Mouse (Mus musculus) testis, adult 2 months (tissue): ENCODE results near the gene Ndel1. TPM values are rescaled to one million over a fixed set of nuclear protein-coding genes. Genes with fewer than 3 reads are reported as not detected.

Experiments
- H3K27ac ChIP-seq: fragments of 200-500 bp; 2 replicates; pipeline ENCODE4 v1.5.1; 2012; ENCODE audit warnings: low read depth, low read length; ENCODE audit not compliant: control insufficient read depth, insufficient read depth
- H3K27me3 ChIP-seq: fragments of 200-500 bp; 2 replicates; pipeline ENCODE4 v1.6.1; 2012; ENCODE audit warnings: mild to moderate bottlenecking, low read length, moderate library complexity; ENCODE audit not compliant: control insufficient read depth, insufficient read depth
- H3K36me3 ChIP-seq: fragments of 200-500 bp; 2 replicates; pipeline ENCODE4 v1.6.1; 2012; ENCODE audit warnings: mild to moderate bottlenecking, low read length; ENCODE audit not compliant: control insufficient read depth, insufficient read depth
- H3K4me1 ChIP-seq: fragments of 200-500 bp; 2 replicates; pipeline ENCODE4 v1.6.1; 2012; ENCODE audit warnings: low read length; ENCODE audit not compliant: control insufficient read depth, insufficient read depth
- H3K4me3 ChIP-seq: fragments of 200-500 bp; 2 replicates; pipeline ENCODE4 v1.5.1; 2012; ENCODE audit warnings: low read depth, mild to moderate bottlenecking, low read length, moderate library complexity, mixed read lengths; ENCODE audit not compliant: control insufficient read depth
- CTCF ChIP-seq: fragments of 200-500 bp; IDR thresholded peaks from 2 replicates; pipeline ENCODE4 v1.5.1; 2012; ENCODE audit warnings: low read depth, mild to moderate bottlenecking, inconsistent platforms, low read length, moderate library complexity; ENCODE audit not compliant: control insufficient read depth, insufficient read depth, insufficient replicate concordance
- POLR2A ChIP-seq: fragments of 200-500 bp; IDR thresholded peaks from 2 replicates; pipeline ENCODE4 v1.6.1; 2012; ENCODE audit warnings: low read depth, mild to moderate bottlenecking, inconsistent platforms, low read length, moderate library complexity; ENCODE audit not compliant: control insufficient read depth
- polyA plus RNA-seq: library from polyadenylated mRNA; depleted of rRNA; stranded (reverse); fragments of >200 nt; gene quantifications from 2 replicates; pipeline ENCODE4 v1.2.3, GENCODE M21; 2012; rRNA removed

Ndel1 gene
- polyA plus RNA-seq, result 73.8 and 80.3 TPM in 2 replicates

GRCm38 (mm10) chr11:68871748-68872147, at the start of gene Ndel1:
TSS of gene Ndel1 (minus strand) at chr11:68871858.
- TF ChIP-seq CTCF, result no peak
- no peak for TF ChIP-seq POLR2A
- H3K36me3 ChIP-seq, result no peaks in the 10 kb centered on the region
- H3K4me1 ChIP-seq, result no peaks in the 10 kb centered on the region
- H3K27me3 ChIP-seq, result no peaks in the 10 kb centered on the region
- H3K27ac ChIP-seq, result no peak within 1 kb of the TSS
- no peak within 1 kb of the TSS for H3K4me3 ChIP-seq

DNA sequence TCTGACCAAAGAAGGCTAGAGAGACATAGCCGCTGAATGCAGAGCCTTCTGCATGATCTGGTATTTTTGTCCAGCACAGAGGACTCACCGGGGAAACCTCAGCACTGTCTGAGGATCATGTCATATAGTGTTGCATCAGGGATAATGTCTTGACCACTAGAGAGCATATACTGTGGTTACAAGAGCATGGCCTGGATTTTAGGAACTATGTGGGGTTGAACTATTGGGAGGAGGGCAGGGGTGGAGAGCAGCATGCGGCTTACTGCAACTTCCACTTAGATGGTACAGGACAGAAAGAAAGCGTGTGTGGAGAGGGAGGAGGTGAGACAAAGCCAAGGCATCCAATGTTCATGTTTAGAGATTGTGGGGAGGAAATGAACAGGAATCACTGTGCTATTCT, 42.9 kb upstream of the Ndel1 start:
- Histone ChIP-seq H3K4me1 (no peaks in the 10 kb centered on the region), H3K4me3 (no peak overlapping the region), H3K27ac (no peak overlapping the region), H3K36me3 (no peaks in the 10 kb centered on the region), H3K27me3 (no peaks in the 10 kb centered on the region)
- no peak for TF ChIP-seq CTCF
- no peak for TF ChIP-seq POLR2A

DNA sequence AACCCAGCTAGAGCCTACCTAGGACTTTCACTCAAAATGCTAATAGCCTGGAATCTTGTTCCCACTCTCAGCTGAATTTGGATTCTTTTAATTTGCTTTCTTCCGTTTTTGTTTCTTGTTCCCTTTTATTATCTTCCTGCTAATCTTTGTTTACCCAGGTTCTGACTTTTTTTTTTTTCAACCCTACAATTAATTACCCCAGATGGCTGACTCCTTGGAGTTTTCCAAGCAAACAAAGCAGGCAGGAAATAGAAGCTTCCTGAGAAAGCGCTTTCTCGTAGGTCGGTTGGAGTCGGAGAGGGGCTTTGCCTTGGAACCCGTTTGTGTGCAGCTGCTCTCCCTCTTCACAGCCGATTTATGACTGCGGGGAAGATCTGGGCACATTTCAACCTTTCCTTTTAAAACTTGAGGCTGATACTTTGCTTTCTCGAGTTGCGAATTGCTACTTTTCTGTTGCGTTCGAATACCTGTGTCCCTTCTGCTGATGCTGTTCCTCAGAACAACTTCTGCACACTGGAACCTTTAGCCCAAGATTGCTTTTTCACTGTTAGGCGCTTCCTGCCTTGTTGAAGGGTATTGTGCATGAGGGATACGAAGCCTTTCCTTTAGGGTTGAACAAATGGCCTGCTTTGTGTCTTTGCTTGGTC, 40.0 kb upstream of the Ndel1 start:
- TF ChIP-seq CTCF, result no peak
- no peak for TF ChIP-seq POLR2A
- H3K27me3 ChIP-seq, result no peaks in the 10 kb centered on the region
- H3K4me3 ChIP-seq, result no peak overlapping the region
- no peak overlapping the region for H3K27ac ChIP-seq
- no peaks in the 10 kb centered on the region for H3K36me3 ChIP-seq
- H3K4me1 ChIP-seq, result no peaks in the 10 kb centered on the region

GRCm38 (mm10) chr11:68908846-68909503, 37.3 kb upstream of the Ndel1 start:
- Histone ChIP-seq H3K27me3 (no peaks in the 10 kb centered on the region), H3K27ac (no peak overlapping the region), H3K4me1 (no peaks in the 10 kb centered on the region), H3K36me3 (no peaks in the 10 kb centered on the region; the same call in 1 of the 2 replicates), H3K4me3 (no peak overlapping the region)
- TF ChIP-seq CTCF (no peak), POLR2A (no peak)

DNA sequence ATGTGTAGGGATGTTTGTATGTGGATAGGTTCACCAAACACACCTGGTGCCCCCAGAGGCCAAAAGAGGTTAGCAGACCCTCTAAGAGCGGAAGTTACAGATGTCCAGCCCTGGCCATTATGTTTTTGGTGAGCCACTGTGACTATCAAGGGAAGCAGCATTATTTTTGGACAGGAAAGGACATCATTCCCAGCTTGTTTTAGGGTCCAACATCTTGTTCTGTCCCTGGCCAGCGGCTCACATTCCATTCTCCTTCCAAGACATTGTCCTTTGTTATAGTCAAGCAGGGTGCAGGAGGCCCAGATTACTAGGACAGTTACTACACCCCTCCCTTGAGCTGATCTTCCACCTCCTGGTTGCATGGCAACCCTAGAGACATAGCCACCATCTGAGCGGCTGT, 35.6 kb upstream of the Ndel1 start:
- no peak overlapping the region for H3K27ac ChIP-seq
- TF ChIP-seq POLR2A, result no peak
- no peak for TF ChIP-seq CTCF
- peaks cover 5% of the 10 kb centered on the region for H3K36me3 ChIP-seq
- H3K4me3 ChIP-seq, result no peak overlapping the region; the same call in 1 of the 2 replicates
- H3K27me3 ChIP-seq, result no peaks in the 10 kb centered on the region
- peaks cover 2% of the 10 kb centered on the region; the same call in 1 of the 2 replicates for H3K4me1 ChIP-seq

DNA sequence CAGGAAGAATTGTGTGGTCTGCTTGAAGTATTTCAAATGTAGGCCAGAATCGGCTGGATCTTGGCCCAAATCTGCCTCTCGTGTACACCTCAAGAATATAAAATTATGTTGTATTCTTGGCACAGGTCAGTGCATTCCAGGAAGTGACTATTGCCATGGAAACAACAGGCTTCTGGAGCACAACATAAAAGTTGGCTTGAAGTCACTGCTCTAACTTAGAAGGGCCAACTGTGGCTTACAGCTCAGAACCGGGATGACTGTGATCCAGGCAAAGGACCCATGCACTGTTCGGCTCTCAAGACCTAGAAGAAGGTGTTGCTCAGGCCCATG, 34.8 kb upstream of the Ndel1 start:
- TF ChIP-seq CTCF (no peak), POLR2A (no peak)
- Histone ChIP-seq H3K4me3 (0 out of 2 replicates have a peak overlapping the region, but pooled peaks have one; percentile 7), H3K27me3 (no peaks in the 10 kb centered on the region), H3K36me3 (peaks cover 5% of the 10 kb centered on the region), H3K27ac (no peak overlapping the region), H3K4me1 (peaks cover 2% of the 10 kb centered on the region; the same call in 1 of the 2 replicates)

DNA sequence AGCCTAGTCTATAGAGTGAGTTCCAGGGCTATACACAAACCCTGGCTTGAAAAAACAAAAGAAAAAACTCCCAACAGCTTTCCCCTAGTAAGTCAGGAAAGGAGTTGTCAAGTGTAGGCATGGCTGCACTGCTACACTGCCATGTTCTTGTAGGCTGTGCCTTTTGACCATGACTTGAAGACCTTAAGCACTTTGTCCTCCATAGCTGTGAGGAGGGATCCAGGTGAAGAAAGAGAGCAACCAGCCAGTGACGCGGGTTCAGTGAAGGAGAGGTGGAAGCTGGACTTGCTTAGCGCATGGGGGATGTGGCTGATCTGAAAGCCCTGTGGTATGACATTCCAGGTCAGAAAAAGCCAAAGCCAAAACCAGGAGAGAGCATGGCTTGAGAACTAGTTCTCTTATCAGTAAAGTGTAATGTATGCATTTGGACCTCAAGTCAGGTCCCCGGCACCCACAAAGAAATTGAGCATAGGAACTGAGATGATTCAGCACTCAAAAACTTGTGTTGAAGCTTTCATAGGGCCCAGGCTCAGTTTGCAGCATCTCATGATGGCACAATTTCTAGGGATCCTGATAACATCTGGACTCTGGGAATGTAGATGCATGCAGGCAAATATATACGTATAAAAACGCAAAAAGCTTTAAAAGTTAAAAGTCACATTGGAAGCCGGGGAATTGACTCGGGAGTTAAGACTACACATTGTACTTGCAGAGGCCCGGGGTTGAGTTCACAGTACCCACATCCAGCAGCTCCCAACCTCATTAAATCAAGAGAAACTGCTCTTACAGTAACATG, 34.2 kb upstream of the Ndel1 start:
- Histone ChIP-seq H3K27ac (no peak overlapping the region), H3K27me3 (no peaks in the 10 kb centered on the region), H3K36me3 (peaks cover 5% of the 10 kb centered on the region), H3K4me1 (peaks cover 2% of the 10 kb centered on the region; the same call in 1 of the 2 replicates), H3K4me3 (no peak overlapping the region)
- no peak for TF ChIP-seq POLR2A
- TF ChIP-seq CTCF, result no peak
